Mouse (Mus musculus): ENCODE measurements around the gene Wdr26.

Gene Wdr26

GRCm38 (mm10) chr1:181234326-181235035 is 22.7 kb upstream of the Wdr26 start:
- DNase-seq: peak; percentile 45 to 60

- DNase-seq: no peak
Measured at GRCm38 (mm10) chr1:181233734-181234133, 21.9 kb upstream of the Wdr26 start.

GRCm38 (mm10) chr1:181232307-181233027 is 20.7 kb upstream of the Wdr26 start:
- peak; percentile 43 to 57 for DNase-seq

DNA sequence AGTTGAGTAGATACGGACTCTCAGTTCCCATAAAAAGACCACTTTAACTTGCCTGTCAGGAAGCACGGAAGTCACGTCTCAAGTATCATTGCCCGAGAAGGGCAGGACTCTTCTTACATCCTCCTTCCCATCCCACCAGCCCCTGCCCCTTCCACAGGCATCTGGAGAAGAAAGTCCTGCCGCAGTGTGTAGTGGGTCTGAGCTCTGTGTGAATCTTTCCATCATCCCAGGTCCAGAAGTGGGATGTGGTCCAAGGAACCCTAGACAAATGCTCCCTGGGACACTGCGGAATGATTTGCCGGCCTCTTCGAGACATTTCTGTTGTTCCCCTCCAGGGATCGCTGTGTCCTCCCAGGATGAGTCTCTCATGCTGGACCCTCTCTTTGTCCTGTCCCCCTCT is 20.0 kb upstream of the Wdr26 start:
- DNase-seq: no peak

- no peak for DNase-seq
Measured at GRCm38 (mm10) chr1:181231262-181231661, 19.5 kb upstream of the Wdr26 start.

DNA sequence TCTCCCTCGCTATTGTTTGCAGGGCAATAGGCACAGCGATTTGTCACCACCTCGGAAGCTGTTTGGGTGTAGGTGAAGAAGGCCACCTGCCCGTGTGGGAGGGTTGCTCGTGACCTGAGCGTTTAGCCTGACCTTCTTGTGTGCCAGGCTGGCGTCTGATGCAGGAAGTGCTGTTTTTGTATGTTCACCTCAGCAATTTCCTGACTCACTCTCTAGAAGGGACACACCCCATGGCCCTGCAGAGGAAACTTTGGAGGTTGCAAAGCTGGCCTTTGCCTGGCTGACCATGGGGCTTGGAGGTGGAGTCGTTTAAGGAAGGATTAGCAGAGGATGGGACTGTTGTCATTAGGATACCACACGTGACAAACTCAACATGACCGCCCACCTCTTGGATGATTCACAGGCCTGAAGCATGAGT is 18.9 kb upstream of the Wdr26 start:
- DNase-seq: peak; percentile 33 to 57

DNA sequence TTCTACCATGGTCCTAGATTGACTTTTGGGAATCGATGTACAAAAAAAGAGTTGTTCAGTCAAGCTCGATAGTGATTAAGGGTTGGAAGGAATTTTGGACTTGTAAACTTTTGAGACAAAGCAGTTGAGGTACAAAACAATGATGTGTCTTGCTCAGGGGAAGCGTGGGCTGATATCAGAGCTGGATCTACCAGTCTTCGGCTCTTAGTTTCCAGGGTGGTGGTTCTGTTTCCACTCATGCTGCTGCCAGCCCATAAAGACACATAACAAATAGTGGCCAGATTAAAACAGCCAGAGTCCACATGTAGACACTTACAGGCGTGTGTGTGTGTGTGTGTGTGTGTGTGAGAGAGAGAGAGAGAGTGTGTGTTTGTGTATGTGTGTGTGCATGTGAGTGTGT is 17.2 kb upstream of the Wdr26 start:
- DNase-seq: no peak

DNA sequence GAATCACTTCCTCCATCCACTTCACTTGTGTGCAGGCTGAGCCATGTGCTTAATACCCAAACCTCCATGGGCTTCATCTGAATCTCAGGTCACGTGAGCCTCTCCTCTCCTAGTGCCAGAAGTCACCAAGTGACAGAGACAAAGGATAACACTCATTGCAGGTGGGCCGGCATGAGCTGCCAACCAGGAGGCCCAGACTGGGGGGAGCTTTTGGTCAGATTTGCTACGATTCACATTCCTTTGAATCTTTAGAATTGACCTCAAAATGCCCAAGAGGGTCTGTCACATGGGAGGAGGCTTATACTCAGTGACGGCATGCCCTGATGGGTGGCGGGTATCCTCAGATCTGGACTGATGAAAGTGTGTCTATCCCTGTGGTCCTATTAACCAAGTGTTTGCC is 16.8 kb upstream of the Wdr26 start:
- no peak for DNase-seq

- DNase-seq: peak in 1 of 2 experiments; percentile 62
Measured at GRCm38 (mm10) chr1:181227804-181228203, 16.0 kb upstream of the Wdr26 start.

- DNase-seq: no peak
Measured at GRCm38 (mm10) chr1:181226850-181227249, 15.0 kb upstream of the Wdr26 start.

GRCm38 (mm10) chr1:181225281-181225680 is 13.5 kb upstream of the Wdr26 start:
- no peak for DNase-seq

- DNase-seq: no peak
Measured at GRCm38 (mm10) chr1:181222041-181222440, 10.2 kb upstream of the Wdr26 start.

DNA sequence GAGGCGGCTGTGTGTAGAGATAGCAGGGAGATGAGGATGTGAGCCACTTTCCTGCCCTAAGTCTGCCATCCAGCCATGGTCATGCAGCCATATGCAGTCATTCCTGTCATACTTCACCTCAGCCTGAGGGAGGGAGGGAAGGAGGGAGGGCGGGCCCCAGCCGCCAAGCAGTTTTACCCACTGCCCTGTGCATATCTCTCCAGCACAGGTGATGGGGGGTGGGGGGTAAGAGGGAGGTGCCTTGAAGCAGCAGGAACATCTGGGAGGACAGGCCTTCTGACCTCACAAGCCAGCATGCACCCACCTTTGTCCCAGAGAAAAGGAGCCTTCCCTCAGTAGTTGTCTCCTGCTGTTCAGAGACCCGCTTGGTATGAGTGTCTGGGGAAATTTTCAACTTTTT is 4.5 kb upstream of the Wdr26 start:
- DNase-seq: no peak

- DNase-seq: no peak
Measured at GRCm38 (mm10) chr1:181214296-181215035, 2.7 kb upstream of the Wdr26 start.

- peak; percentile 22 to 32 for DNase-seq
Measured at GRCm38 (mm10) chr1:181211403-181211919, 340 bp downstream of the Wdr26 start.

GRCm38 (mm10) chr1:181210601-181211402 is 999 bp downstream of the Wdr26 start:
- peak; percentile 33 to 44 for DNase-seq

- DNase-seq: no peak
Measured at GRCm38 (mm10) chr1:181210147-181210546, 1.7 kb downstream of the Wdr26 start.

GRCm38 (mm10) chr1:181199446-181199845 is 12.4 kb downstream of the Wdr26 start:
- no peak for DNase-seq

DNA sequence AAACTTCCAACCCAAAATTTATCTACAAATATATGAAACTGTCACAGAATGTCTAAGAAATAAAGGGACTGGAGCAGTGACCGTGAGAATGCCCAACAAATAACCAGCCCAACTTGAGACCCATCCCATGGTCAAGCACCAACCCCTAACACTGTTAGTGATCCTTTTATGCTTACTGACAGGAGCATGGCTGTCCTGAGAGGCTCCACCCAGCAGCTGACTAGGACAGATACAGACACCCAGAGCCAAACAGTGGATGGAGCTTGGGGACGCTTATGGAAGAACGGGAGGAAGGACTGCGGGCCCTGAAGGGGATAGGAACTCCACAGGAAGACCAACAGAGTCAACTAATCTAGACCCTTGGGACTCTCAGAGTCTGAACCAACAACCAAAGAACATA is 22.9 kb downstream of the Wdr26 start:
- no peak for DNase-seq

- DNase-seq: no peak
Measured at GRCm38 (mm10) chr1:181170210-181170609, 41.6 kb downstream of the Wdr26 start.

- DNase-seq: no peak
Measured at GRCm38 (mm10) chr1:181168377-181168776, 43.4 kb downstream of the Wdr26 start.

GRCm38 (mm10) chr1:181167816-181168215 is 44.0 kb downstream of the Wdr26 start:
- no peak for DNase-seq

DNA sequence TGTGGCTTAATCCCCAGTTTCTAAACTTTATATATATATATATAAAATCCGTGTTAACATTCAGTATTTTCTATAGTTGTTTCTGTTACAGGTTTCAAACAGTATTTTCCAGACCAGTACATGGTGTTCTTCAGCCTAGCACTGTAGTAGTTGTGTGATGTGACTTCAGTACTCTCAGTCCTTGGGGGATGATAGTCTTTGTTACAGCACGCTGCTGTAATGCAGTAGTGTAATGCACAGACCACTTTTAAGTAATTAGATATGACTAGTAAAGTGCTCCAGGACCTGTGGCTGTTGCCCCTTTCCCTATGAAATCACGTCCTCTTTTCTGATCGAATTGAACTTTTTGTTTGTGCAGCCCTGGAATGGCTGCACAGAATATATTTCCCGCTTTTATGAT is 60.3 kb downstream of the Wdr26 start:
- no peak for DNase-seq

All from thymus, adult 18-20 months (tissue).